Mouse (Mus musculus): Measurements from ENCODE around the gene Sec63. TPM values are rescaled to one million over a fixed set of nuclear protein-coding genes. Genes with fewer than 3 reads are reported as not detected.
A peak's percentile ranks its signal among the peaks of the same experiment; 100 is the strongest.

Sec63 gene
- polyA plus RNA-seq, 1 experiment from 2014 or later: 118 TPM

DNA sequence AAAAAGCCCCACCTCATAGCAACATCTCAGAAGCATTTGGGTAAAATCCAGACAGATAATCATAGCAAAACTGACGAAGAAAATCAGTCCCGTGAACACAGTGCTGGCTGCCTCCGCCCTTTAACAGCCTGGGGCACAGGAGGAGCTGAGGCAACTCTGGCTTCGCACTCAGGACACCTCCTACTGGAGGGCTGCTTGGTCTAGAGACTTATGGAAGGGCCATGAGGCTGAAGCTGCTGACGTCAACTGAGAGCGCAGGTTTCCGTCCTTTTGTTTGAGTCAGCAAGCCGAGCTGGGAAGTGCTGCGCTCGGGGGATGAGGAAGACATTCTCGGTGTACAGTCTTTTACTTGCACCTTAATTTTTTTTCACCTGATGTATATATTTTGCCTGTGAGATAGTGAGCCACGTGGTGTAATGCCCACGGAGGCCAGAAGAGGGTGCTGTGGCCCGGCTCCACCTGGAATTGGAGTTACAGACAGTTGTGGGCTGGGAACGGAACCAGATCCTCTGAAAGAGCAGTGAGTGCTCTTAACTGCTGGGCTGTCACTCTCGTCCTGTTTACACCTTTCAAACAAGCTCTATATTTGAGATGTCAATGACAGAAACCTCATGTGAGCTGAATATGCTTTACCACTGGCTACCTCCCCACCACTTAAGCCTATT is 80.4 kb downstream of the Sec63 start:
- H3K36me3 ChIP-seq (ENCODE audit: inconsistent target): no peaks in the 10 kb centered on the region
- no peak overlapping the region for H3K27ac ChIP-seq
- 83% methylated on average over 16 of the region's 16 CpGs for WGBS (ENCODE audit: missing documents)
- no peaks in the 10 kb centered on the region for H3K79me2 ChIP-seq (ENCODE audit: inconsistent target)
- H3K4me3 ChIP-seq (ENCODE audit: inconsistent target): no peak overlapping the region

DNA sequence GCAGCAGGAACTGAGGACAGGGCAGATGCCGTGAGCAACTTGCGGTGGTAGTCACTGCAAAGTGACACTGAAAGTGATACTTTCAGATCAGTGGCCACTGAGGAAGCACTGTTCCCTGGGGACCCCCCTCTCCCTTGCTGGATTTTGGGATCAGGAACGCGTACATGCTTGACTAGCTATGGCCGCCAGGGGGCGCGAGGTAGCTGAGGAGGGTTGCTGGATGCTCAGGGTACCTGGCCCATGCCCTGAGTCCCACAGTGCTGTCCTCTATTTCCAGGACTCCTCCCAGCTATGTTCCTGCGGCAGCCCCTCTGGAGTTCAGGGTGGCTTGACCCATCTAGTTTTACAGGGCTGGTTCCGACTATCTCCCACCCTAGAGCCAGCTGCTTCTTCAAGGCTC is 81.1 kb downstream of the Sec63 start:
- H3K79me2 ChIP-seq (ENCODE audit: inconsistent target): no peaks in the 10 kb centered on the region
- no peaks in the 10 kb centered on the region for H3K36me3 ChIP-seq (ENCODE audit: inconsistent target)
- no peak overlapping the region for H3K27ac ChIP-seq
- 39% methylated on average over 6 of the region's 9 CpGs for WGBS (ENCODE audit: missing documents)
- H3K4me3 ChIP-seq (ENCODE audit: inconsistent target): no peak overlapping the region

- Histone ChIP-seq H3K4me3 (ENCODE audit: inconsistent target) (no peak overlapping the region), H3K27ac (no peak overlapping the region), H3K36me3 (ENCODE audit: inconsistent target) (no peaks in the 10 kb centered on the region), H3K79me2 (ENCODE audit: inconsistent target) (no peaks in the 10 kb centered on the region)
- WGBS (ENCODE audit: missing documents): 0% methylated on average over 1 of the region's 1 CpGs
These were observed 82.1 kb downstream of the Sec63 start for GRCm38 (mm10) chr10:42843416-42843815.

- H3K36me3 ChIP-seq (ENCODE audit: inconsistent target): no peaks in the 10 kb centered on the region
- no peak overlapping the region for H3K4me3 ChIP-seq (ENCODE audit: inconsistent target)
- WGBS (ENCODE audit: missing documents): 80% methylated on average over 1 of the region's 1 CpGs
- no peaks in the 10 kb centered on the region for H3K79me2 ChIP-seq (ENCODE audit: inconsistent target)
- no peak overlapping the region for H3K27ac ChIP-seq
These were observed 84.2 kb downstream of the Sec63 start for GRCm38 (mm10) chr10:42845480-42845879.

DNA sequence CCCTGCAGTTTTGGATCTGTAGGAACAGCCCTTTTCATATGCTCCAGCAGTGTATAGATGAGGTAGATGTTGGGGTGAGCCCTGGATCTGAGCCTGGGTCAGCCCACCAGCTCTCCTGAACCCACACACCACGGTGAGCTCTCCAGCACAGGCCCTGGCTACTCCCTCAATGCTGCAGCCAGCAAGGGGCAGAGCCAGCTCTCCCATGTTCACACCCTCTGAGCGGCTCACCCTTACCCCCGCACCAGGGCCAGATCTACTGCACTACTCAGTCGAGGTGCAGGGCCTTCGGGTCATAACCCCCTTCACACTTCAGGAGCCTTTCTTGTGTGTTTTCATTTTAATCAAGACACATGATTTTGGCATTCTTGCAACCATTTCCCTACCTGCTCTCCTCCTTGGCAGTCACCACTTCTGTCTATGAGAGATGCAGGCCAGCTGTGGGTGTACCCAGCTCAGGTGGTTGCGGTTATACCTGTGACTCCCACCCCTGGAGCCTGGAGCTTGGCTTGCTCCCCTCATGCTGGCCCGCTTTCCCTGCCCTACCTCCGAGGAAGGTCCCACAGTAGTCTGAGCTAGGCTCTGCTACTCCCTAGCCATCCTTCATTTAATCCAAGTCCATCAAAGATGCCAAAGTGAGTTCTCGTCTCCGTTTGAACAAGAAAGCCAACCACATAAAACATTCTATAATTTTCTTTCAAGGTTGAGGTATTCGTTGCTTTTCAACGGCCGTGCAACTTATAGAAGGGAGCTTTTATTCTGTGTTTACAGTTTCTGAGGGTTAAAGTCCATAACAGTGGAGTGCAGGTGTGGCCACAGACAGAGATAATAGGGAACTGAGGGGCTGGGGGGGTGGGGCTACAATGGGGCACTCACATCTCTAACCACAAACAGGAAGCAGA is 87.1 kb downstream of the Sec63 start:
- Histone ChIP-seq H3K79me2 (ENCODE audit: inconsistent target) (no peaks in the 10 kb centered on the region), H3K4me3 (ENCODE audit: inconsistent target) (no peak overlapping the region), H3K36me3 (ENCODE audit: inconsistent target) (no peaks in the 10 kb centered on the region), H3K27ac (no peak overlapping the region)
- 86% methylated on average over 13 of the region's 13 CpGs for WGBS (ENCODE audit: missing documents)

DNA sequence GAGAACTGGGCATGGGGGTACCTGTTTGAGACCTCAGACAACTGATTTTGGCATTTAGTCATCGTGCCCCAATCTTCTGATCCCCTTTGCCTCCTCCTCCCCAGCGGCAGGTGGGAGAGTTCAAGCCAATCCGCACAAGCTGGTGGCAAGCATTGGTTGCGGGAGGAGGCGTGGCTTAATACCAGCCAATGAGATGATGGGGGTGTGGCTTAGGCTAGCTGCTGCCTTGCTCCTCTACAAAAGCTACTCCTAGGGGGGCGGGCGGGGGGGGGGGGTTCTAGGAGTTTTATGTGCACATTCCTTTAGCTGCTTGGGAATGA is 87.7 kb downstream of the Sec63 start:
- Histone ChIP-seq H3K27ac (no peak overlapping the region), H3K4me3 (ENCODE audit: inconsistent target) (no peak overlapping the region), H3K36me3 (ENCODE audit: inconsistent target) (no peaks in the 10 kb centered on the region), H3K79me2 (ENCODE audit: inconsistent target) (no peaks in the 10 kb centered on the region)
- 81% methylated on average over 4 of the region's 7 CpGs for WGBS (ENCODE audit: missing documents)

DNA sequence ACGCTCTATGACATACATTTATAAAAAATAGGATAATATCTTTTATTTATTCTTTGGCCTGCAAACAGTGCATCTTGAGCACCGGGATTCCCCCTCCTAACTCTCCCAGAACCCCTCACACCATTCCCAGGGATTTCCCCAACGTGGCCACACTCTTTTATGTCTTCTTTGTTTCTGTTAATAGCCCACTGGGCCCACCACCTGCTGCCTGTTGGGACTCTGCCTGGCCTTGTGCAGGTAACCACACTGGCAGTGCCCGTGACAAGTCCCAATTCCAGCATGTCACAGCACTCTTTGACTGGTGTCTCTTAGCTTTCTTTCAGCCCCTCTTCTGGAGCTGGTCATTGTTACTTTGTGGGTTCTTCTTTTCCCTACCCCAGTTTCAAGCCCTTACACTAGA is 93.5 kb downstream of the Sec63 start:
- Histone ChIP-seq H3K27ac (no peak overlapping the region), H3K36me3 (ENCODE audit: inconsistent target) (no peaks in the 10 kb centered on the region), H3K79me2 (ENCODE audit: inconsistent target) (no peaks in the 10 kb centered on the region), H3K4me3 (ENCODE audit: inconsistent target) (no peak overlapping the region)
- WGBS (ENCODE audit: missing documents): 82% methylated on average over 4 of the region's 4 CpGs

DNA sequence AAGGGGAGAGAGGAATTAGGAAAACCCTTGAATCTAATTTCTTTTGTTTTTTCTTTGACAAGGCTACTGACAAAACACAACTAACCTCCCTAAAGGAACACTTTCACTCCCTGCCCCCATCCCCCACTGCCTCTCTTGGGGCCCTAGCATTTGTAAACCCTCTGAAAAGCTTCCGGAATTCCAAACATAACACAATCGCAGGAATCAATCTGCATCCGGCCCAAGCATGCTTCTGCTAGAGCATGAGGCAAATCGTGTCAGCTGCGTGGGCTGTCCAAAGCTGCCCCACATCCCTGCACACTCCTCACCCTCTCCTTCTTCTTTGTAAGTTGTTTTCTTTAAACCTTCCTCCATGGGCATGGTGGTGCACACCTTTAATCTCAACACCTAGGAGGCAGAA is 94.0 kb downstream of the Sec63 start:
- H3K4me3 ChIP-seq (ENCODE audit: inconsistent target): no peak overlapping the region
- H3K36me3 ChIP-seq (ENCODE audit: inconsistent target): no peaks in the 10 kb centered on the region
- H3K79me2 ChIP-seq (ENCODE audit: inconsistent target): no peaks in the 10 kb centered on the region
- no peak overlapping the region for H3K27ac ChIP-seq
- WGBS (ENCODE audit: missing documents): 77% methylated on average over 5 of the region's 5 CpGs

DNA sequence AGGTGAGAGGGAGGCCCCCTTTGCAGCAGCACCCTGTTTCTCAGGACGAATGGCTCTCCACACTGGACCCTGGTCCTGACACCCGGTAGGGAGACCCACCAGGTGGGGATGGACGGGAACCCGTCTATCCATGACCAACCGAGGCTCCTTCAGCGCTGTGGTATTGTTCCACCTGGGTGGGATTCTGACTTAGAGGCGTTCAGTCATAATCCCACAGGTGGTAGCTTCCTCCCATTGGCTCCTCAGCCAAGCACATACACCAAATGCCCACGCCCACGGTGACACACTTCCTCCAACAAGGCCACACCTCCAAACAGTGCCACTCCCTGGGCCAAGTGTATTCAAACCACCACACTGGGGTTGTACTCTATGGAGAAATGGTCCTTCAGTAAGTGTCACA is 95.3 kb downstream of the Sec63 start:
- no peak overlapping the region for H3K4me3 ChIP-seq (ENCODE audit: inconsistent target)
- WGBS (ENCODE audit: missing documents): 93% methylated on average over 8 of the region's 9 CpGs

DNA sequence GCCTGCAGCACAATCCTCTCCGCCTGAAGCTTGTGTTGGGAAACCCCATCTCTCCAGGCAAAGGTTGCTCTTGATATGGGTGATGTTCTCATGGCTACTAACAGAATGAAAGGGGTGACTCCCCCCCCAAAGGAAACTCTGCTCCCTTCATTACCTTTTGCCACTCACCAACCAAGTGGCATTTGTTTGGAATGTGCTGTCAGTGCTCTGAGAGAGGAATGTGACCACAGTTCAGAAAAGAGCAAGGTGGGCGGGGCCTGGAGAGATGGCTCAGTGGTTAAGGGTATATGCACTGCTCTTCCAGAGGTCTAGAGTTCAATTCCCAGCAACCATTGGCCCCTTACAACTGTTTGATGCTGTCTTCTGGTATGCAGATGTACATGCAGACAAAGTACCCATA is 95.7 kb downstream of the Sec63 start:
- 89% methylated on average over 2 of the region's 2 CpGs for WGBS (ENCODE audit: missing documents)
- no peaks in the 10 kb centered on the region for H3K36me3 ChIP-seq (ENCODE audit: inconsistent target)
- no peak overlapping the region for H3K27ac ChIP-seq
- H3K79me2 ChIP-seq (ENCODE audit: inconsistent target): no peaks in the 10 kb centered on the region
- H3K4me3 ChIP-seq (ENCODE audit: inconsistent target): no peak overlapping the region

More for the DNA sequence above, 95.3 kb downstream of the Sec63 start:
- Histone ChIP-seq H3K27ac (no peak overlapping the region), H3K79me2 (ENCODE audit: inconsistent target) (no peaks in the 10 kb centered on the region), H3K36me3 (ENCODE audit: inconsistent target) (no peaks in the 10 kb centered on the region)

- Histone ChIP-seq H3K79me2 (ENCODE audit: inconsistent target) (no peaks in the 10 kb centered on the region), H3K36me3 (ENCODE audit: inconsistent target) (no peaks in the 10 kb centered on the region), H3K4me3 (ENCODE audit: inconsistent target) (no peak overlapping the region), H3K27ac (no peak overlapping the region)
- 42% methylated on average over 2 of the region's 2 CpGs for WGBS (ENCODE audit: missing documents)
These were observed 98.5 kb downstream of the Sec63 start for GRCm38 (mm10) chr10:42859781-42860158.

GRCm38 (mm10) chr10:42860159-42860911 is 99.0 kb downstream of the Sec63 start, which contains the start of gene Scml4:
TSS of gene Scml4 (plus strand) at chr10:42860370.
- Histone ChIP-seq H3K36me3 (ENCODE audit: inconsistent target) (no peaks in the 10 kb centered on the region), H3K27ac (no peak within 1 kb of the TSS), H3K79me2 (ENCODE audit: inconsistent target) (no peaks in the 10 kb centered on the region), H3K4me3 (ENCODE audit: inconsistent target) (peak within 1 kb of the TSS; percentile 20; the same call in 1 of the 2 replicates)
- 7% methylated on average over 16 of the region's 17 CpGs for WGBS (ENCODE audit: missing documents)

DNA sequence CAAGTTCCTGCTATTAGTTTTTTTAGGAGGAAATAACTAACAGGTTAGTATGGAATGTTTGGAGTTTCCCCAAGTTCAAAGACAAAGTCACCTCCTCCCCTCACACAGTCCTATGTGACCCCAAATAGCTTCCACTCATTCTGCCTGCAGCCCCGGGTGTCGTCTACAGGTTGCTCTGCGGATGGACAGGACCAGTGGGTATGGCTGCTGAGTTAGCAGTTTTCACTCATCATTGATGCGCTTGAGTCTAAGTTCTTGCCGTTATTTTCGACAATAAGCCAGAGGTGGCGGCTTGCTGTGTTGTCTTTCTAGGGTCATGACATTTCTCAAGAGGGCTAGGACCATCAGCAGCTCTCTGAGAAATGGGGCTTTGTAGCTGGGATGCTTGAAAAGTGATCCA is 100.2 kb downstream of the Sec63 start:
- Histone ChIP-seq H3K79me2 (ENCODE audit: inconsistent target) (no peaks in the 10 kb centered on the region), H3K4me3 (ENCODE audit: inconsistent target) (no peak overlapping the region), H3K27ac (no peak overlapping the region), H3K36me3 (ENCODE audit: inconsistent target) (no peaks in the 10 kb centered on the region)
- WGBS (ENCODE audit: missing documents): 20% methylated on average over 6 of the region's 7 CpGs

- Histone ChIP-seq H3K4me3 (ENCODE audit: inconsistent target) (peak overlapping the region; percentile 21), H3K79me2 (ENCODE audit: inconsistent target) (no peaks in the 10 kb centered on the region), H3K27ac (no peak overlapping the region), H3K36me3 (ENCODE audit: inconsistent target) (no peaks in the 10 kb centered on the region)
- 6% methylated on average over 13 of the region's 13 CpGs for WGBS (ENCODE audit: missing documents)
These were observed 100.9 kb downstream of the Sec63 start for GRCm38 (mm10) chr10:42862102-42862740.

Measured in macrophage (primary cell).